ENCODE assay signal across 27 mouse cellular contexts in genomic region chr15:43784171-43784570, GRCm38 (mm10).
"Had no signal": no experiment of that assay in that cellular context is flagged by ENCODE, and none has a peak within 500 bp of the region (broad histone marks: within the 10 kb centered on the region; RNA-seq: fewer than 3 reads in every experiment).

No protein-coding gene starts in this region.

- H3K27ac ChIP-seq: heart, adult 2 months; heart, embryonic 13.5 days; heart, embryonic 15.5 days; hindbrain, embryonic 13.5 days; hindbrain, embryonic 15.5 days; hindbrain, postnatal 0 days; kidney, embryonic 15.5 days; kidney, postnatal 0 days; limb, embryonic 13.5 days; limb, embryonic 15.5 days; liver, embryonic 13.5 days; liver, embryonic 15.5 days had no signal

- H3K27me3 ChIP-seq: heart, embryonic 13.5 days; heart, embryonic 15.5 days; hindbrain, embryonic 13.5 days; hindbrain, embryonic 15.5 days; kidney, embryonic 15.5 days; limb, embryonic 13.5 days; limb, embryonic 15.5 days; liver, embryonic 13.5 days; liver, embryonic 15.5 days had no signal

- H3K9me3 ChIP-seq: heart, embryonic 15.5 days; hindbrain, embryonic 13.5 days; hindbrain, embryonic 15.5 days; kidney, embryonic 15.5 days; limb, embryonic 13.5 days; limb, embryonic 15.5 days; liver, embryonic 13.5 days; liver, embryonic 15.5 days had no signal

- ATAC-seq: hindbrain, postnatal 0 days; intestine, embryonic 16.5 days had no signal

- H3K4me2 ChIP-seq: heart, embryonic 11.5 days; heart, embryonic 13.5 days; heart, embryonic 15.5 days; hindbrain, embryonic 13.5 days; hindbrain, embryonic 15.5 days; kidney, embryonic 15.5 days; limb, embryonic 13.5 days; limb, embryonic 15.5 days; liver, embryonic 13.5 days; liver, embryonic 15.5 days had no signal

- H3K4me3 ChIP-seq: heart, adult 2 months; heart, embryonic 13.5 days; heart, embryonic 15.5 days; hindbrain, embryonic 13.5 days; hindbrain, embryonic 15.5 days; kidney, embryonic 15.5 days; limb, embryonic 13.5 days; limb, embryonic 15.5 days; liver, embryonic 13.5 days; liver, embryonic 15.5 days had no signal

- H3K9ac ChIP-seq: heart, embryonic 13.5 days; heart, embryonic 15.5 days; hindbrain, embryonic 13.5 days; hindbrain, embryonic 15.5 days; kidney, embryonic 15.5 days; limb, embryonic 13.5 days; limb, embryonic 15.5 days; liver, embryonic 13.5 days; liver, embryonic 15.5 days had no signal

- H3K36me3 ChIP-seq: heart, embryonic 13.5 days; heart, embryonic 15.5 days; hindbrain, embryonic 13.5 days; hindbrain, embryonic 15.5 days; kidney, embryonic 15.5 days; limb, embryonic 13.5 days; limb, embryonic 15.5 days; liver, embryonic 13.5 days; liver, embryonic 15.5 days had no signal

- DNase-seq: gastrocnemius, postnatal 14 days; gastrocnemius, postnatal 36 days; heart, adult 11 months; heart, adult 2 months; heart, postnatal 14 days; heart, postnatal 36 days; kidney, adult 11 months; kidney, adult 2 months; kidney, adult 9 months; kidney, postnatal 14 days; kidney, postnatal 36 days; layer of hippocampus, adult 9-11 months; layer of hippocampus, postnatal 36 days; left cerebral cortex, postnatal 4 days; liver, embryonic 13.5 days had no signal

- H3K4me1 ChIP-seq: heart, embryonic 13.5 days; heart, embryonic 15.5 days; hindbrain, embryonic 13.5 days; hindbrain, embryonic 15.5 days; kidney, embryonic 15.5 days; limb, embryonic 13.5 days; limb, embryonic 15.5 days; liver, embryonic 13.5 days; liver, embryonic 15.5 days had no signal
